Mouse (Mus musculus): Measurements from ENCODE around the gene Itprip. TPM values are rescaled to one million over a fixed set of nuclear protein-coding genes. Genes with fewer than 3 reads are reported as not detected.

The Itprip gene
- total RNA-seq, 2 experiments from 2014 or later: 0.86 to 1.2 TPM

GRCm38 (mm10) chr19:47915251-47915650, 3.8 kb downstream of the Itprip start:
- DNase-seq (ENCODE audit: low spot score in 2 of 2): no peak

DNA sequence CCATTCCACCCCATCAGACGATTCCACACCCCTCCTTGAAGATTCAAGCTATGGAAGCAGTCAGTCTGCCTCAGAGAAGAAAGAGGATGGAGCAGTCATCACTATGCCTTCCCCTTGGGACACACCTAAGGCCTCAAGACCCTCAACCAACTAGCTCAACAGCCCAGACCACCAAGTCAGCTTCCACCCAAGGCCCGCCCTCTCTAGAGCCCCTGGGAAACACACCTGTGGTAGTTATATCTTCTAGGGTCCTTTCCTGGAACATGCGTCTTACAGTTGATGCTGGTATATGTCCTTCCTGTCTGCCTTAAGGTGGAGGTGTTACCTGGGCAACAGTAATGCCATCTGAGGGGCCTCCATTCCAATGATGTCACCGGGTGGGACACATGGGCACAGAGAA, 4.9 kb downstream of the Itprip start:
- DNase-seq (ENCODE audit: low spot score in 2 of 2): no peak

- DNase-seq (ENCODE audit: low spot score in 2 of 2): no peak
These were observed 5.8 kb downstream of the Itprip start for GRCm38 (mm10) chr19:47913344-47913743.

- no peak for DNase-seq (ENCODE audit: low spot score in 2 of 2)
These were observed 8.3 kb downstream of the Itprip start for GRCm38 (mm10) chr19:47910751-47911150.

- no peak for DNase-seq (ENCODE audit: low spot score in 2 of 2)
These were observed 8.9 kb downstream of the Itprip start for GRCm38 (mm10) chr19:47910117-47910618.

DNA sequence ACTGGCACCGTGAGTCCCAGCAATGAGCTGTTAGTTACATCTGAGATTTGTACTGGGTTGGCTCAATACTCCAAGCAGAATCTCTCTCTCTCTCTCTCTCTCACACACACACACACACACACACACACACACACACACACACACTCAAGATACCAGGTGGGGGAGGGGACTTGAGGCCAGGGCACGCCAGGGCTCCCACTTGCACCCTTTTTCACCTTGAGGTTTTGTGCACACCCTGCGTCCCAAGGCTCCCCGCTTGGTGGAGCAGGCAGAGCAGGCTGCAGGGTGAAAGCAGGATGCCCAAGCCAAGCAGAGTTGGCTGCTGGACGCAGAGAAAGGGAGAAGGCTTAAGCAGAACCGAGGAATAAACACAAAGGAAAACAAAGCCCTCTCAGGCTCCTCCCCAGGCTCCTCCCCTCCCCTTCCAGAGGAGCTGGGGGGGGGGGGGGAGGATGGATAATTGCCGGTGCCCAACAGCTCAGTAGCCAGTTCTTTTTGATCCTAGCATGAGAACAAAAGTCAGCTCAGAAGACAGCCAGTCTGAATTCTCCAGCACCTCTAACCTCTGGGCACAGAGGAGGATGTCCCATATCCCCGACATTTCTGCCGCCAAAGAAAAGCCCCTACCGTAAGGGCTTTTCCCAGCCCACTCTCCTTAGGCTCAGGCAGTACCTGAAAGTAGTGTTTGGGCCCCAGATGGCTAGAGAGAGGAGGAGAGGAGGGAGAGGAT, 9.5 kb downstream of the Itprip start:
- DNase-seq (ENCODE audit: low spot score in 2 of 2): no peak

DNA sequence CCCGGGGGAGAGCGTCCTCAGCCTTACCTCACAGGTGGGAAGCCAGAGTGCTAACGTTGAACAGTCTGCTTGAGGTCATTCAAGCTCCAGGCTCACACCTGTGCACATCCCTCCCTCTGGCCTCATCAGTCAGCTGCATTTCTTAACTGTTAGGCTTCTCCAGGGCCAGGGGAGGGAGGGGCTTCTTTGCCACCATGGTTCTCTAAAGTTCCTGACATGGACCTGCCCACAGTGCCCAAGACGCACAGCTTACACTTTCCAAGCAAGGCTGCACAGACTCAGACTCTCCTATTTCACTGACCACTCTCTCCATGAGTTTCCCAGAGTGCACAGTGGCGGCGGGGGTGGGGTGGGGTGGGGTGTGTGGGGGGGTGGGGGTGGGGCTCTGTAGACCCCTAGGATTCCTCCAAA, 10.1 kb downstream of the Itprip start:
- DNase-seq (ENCODE audit: low spot score in 2 of 2): no peak

- no peak for DNase-seq (ENCODE audit: low spot score in 2 of 2)
These were observed 11.5 kb downstream of the Itprip start for GRCm38 (mm10) chr19:47907596-47907995.

- no peak for DNase-seq (ENCODE audit: low spot score in 2 of 2)
These were observed 13.5 kb downstream of the Itprip start for GRCm38 (mm10) chr19:47905603-47906002.

DNA sequence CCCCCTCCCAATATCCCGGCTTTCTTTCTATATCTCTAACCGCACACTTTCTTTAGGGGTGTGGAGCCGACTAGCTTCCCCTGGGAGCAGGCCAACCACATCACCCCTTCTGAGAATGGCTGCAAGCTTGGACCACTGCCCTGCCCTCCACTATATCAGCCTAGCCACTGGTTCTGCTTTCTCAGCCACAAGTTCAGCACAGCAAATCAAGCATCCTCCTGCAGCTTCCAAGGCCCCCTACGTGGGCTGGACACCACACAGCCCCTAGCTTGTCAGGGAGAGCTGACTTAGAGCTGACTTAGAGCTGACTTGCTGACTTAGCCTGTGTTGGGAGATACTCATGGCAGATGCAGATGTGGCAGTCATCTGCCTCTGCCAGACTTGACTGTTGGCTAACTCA, 14.0 kb downstream of the Itprip start:
- DNase-seq (ENCODE audit: low spot score in 2 of 2): no peak

DNA sequence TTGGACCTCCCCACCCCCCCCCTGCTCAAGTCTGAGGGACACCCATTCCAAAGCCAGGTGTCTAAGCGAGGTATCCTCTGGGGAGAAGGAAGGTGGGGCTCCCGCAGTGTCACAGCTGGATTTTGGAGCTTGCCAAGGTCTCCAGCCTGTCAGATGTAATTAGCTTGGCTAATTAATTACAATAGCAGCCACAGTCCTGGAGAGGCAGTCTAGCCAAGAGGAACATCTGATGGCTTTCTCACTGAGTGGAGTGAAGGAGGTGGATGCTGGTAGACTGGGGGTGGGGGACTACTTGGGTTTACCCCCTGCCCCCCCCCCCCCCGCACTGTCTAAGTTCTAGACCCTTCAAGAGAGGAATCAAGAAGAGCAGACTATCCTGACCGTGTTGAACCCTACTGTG, 15.4 kb downstream of the Itprip start:
- no peak for DNase-seq (ENCODE audit: low spot score in 2 of 2)

- no peak for DNase-seq (ENCODE audit: low spot score in 2 of 2)
These were observed 16.5 kb downstream of the Itprip start for GRCm38 (mm10) chr19:47902316-47903201.

DNA sequence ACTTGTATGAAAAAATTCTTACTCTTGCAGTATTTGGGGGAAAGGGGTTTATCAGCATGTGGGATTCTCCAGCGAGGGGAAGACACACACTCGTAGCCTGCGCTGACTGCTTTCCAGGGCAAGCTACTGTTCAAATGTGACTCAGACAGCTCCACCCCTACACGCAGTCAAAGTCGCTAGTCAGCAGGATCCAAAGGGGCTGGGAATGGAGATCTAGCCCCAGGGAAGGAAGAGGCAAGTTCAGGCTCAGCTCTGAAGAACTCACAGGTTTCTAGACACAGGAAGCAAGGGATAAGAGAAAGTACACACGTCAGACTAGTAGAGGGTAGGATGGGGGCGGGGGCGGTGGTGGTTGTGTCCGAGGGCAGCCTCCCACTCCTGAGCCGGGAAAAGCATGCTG, 18.5 kb downstream of the Itprip start:
- no peak for DNase-seq (ENCODE audit: low spot score in 2 of 2)

GRCm38 (mm10) chr19:47900012-47900411, 19.1 kb downstream of the Itprip start:
- no peak for DNase-seq (ENCODE audit: low spot score in 2 of 2)

GRCm38 (mm10) chr19:47898472-47899079, 20.5 kb downstream of the Itprip start:
- no peak for DNase-seq (ENCODE audit: low spot score in 2 of 2)

DNA sequence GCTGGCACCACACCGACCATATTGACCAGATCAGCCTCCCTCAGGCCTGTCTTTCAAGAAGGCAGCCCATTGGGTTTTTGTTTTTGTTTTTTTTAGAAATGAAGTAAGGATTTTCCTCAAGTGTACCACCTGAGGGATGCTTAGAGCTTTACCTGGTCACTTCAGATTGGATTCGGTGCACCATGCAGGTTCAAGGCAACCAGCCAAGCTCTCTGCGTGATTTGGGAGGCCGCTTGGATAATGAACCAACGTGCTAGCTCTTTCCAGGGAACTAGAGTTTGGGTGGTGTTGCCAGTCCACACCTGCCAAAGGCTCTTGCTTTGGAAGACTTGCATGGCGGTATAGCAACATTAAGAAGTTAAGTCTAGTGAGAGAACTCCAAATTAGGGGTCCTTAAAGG, 26.0 kb downstream of the Itprip start:
- DNase-seq (ENCODE audit: low spot score in 2 of 2): no peak

- DNase-seq (ENCODE audit: low spot score in 2 of 2): no peak
These were observed 27.4 kb downstream of the Itprip start for GRCm38 (mm10) chr19:47891562-47892312.

GRCm38 (mm10) chr19:47890489-47891130, 28.5 kb downstream of the Itprip start:
- DNase-seq (ENCODE audit: low spot score in 2 of 2): no peak

DNA sequence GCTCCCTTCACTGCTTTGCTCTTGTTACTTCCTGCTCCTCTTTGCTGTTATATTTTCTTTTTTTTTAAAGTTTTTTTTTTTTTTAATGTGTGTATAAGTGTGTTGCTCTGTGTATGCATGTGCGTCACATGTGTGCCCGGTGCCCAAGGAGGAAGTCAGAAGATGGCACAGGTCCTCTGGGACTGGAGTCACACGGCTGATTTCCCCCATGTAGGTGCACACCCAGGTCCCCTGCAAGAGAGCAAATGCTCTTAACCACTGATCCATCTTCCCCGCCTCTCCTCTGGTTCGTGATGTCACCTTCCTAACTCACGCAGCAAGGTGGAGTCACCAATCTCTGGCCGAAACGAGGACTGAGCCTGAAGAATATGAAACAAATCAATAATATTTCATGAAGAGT, 31.1 kb downstream of the Itprip start:
- DNase-seq (ENCODE audit: low spot score in 2 of 2): no peak

- peak; percentile 19 to 54 for DNase-seq (ENCODE audit: low spot score in 2 of 2)
These were observed 31.7 kb downstream of the Itprip start for GRCm38 (mm10) chr19:47887417-47887816.

- DNase-seq (ENCODE audit: low spot score in 2 of 2): no peak
These were observed 32.5 kb downstream of the Itprip start for GRCm38 (mm10) chr19:47886617-47887016.

All from layer of hippocampus, adult 18-20 months (tissue).